Mouse (Mus musculus) thymus, adult 2 months (tissue): Measurements from ENCODE around the gene Cyp2c66.
"Not testable (repeated sequence)": the region's sequence is repeated elsewhere in the genome, so short reads cannot be mapped to it uniquely, and the experiment has no call there.

Source experiments
- CTCF ChIP-seq: fragments of 200-500 bp; IDR thresholded peaks from 2 replicates; pipeline ENCODE4 v1.5.1; 2012; ENCODE audit warnings: mild to moderate bottlenecking, control low read depth, low read length, moderate library complexity, borderline replicate concordance; ENCODE audit not compliant: control insufficient read depth, poor library complexity, insufficient read depth; ENCODE audit errors: extremely low read depth
- POLR2A ChIP-seq: fragments of 200-500 bp; IDR thresholded peaks from 2 replicates; pipeline ENCODE4 v1.6.1; 2012; ENCODE audit warnings: mild to moderate bottlenecking, low read length, control low read depth, moderate library complexity; ENCODE audit not compliant: control insufficient read depth, poor library complexity, insufficient read depth; ENCODE audit errors: extremely low read depth

- TF ChIP-seq CTCF, POLR2A: not testable (repeated sequence)
Measured at GRCm38 (mm10) chr19:39098779-39099178, 14.9 kb upstream of the Cyp2c66 start.
